Comparison of ENCODE assay signal across 16 mouse cellular contexts in the genomic region with DNA sequence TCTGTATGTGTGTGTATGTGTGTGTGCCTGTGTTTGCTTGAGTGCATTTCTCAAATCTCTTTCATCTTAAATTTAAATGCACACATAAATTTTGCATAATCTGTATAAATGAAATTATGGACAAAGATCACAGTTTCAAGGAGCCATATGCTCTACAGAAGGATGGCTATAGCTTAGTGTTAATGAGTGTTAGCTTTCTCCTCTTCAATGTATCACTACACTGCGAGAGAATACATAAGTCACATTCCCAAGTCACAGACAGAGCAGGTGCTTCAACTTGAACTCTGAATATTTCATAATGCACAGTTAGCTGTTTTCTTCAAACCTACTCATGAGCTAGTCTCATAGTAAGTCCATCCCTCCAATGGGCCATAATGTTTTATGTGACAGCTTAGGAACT.
A peak's percentile ranks its signal among the peaks of the same experiment; 100 is the strongest.
DNase-seq lines count a peak whose midpoint lies in the region; ATAC-seq and TF ChIP-seq lines count a peak whose summit lies in the region.
"Had no signal": no experiment of that assay in that cellular context is flagged by ENCODE, and none has a peak within 500 bp of the region (broad histone marks: within the 10 kb centered on the region; RNA-seq: fewer than 3 reads in every experiment).

No protein-coding gene starts in this region.

- H3K4me1 ChIP-seq in forebrain, embryonic 14.5 days (ENCODE audit: control insufficient read depth, insufficient read depth, low read length) = no peaks in the 10 kb centered on the region
- no peaks in the 10 kb centered on the region for H3K4me1 ChIP-seq in forebrain, embryonic 12.5 days
- no peaks in the 10 kb centered on the region for H3K4me1 ChIP-seq in forebrain, embryonic 16.5 days (replicated peaks; ENCODE audit: control insufficient read depth, insufficient read depth, low read length)
- H3K4me1 ChIP-seq: embryonic facial prominence, embryonic 10.5 days; embryonic facial prominence, embryonic 12.5 days had no signal

- H3K27me3 ChIP-seq in forebrain, embryonic 14.5 days (replicated peaks; ENCODE audit: control insufficient read depth, insufficient read depth, low read length) = no peaks in the 10 kb centered on the region
- H3K27me3 ChIP-seq in forebrain, embryonic 12.5 days = no peaks in the 10 kb centered on the region
- no peaks in the 10 kb centered on the region for H3K27me3 ChIP-seq in forebrain, embryonic 16.5 days (replicated peaks; ENCODE audit: control insufficient read depth, insufficient read depth, low read length)
- H3K27me3 ChIP-seq: embryonic facial prominence, embryonic 12.5 days had no signal

- H3K27ac ChIP-seq in forebrain, embryonic 14.5 days (ENCODE audit: low read depth, low read length) = no peak overlapping the region
- H3K27ac ChIP-seq in forebrain, embryonic 12.5 days = no peak overlapping the region
- no peak overlapping the region for H3K27ac ChIP-seq in forebrain, embryonic 16.5 days (ENCODE audit: low read length)
- H3K27ac ChIP-seq: embryonic facial prominence, embryonic 10.5 days; embryonic facial prominence, embryonic 12.5 days had no signal

- no peak overlapping the region for H3K4me3 ChIP-seq in forebrain, embryonic 14.5 days (ENCODE audit: low read depth, low read length)
- H3K4me3 ChIP-seq in forebrain, embryonic 12.5 days (replicated peaks) = no peak overlapping the region
- no peak overlapping the region for H3K4me3 ChIP-seq in forebrain, embryonic 16.5 days (replicated peaks; ENCODE audit: low read length)
- H3K4me3 ChIP-seq: embryonic facial prominence, embryonic 10.5 days; embryonic facial prominence, embryonic 12.5 days had no signal

- peak; percentile 16 for DNase-seq in forebrain, embryonic 14.5 days (ENCODE audit: low spot score)
- peak; percentile 33 for DNase-seq in brain, embryonic 14.5 days (ENCODE audit: low read depth)
- no peak for DNase-seq in thymus, postnatal 4 days
- no peak for DNase-seq in frontal cortex, postnatal 36 days (ENCODE audit: low spot score in 2 of 2)
- DNase-seq: adrenal gland, adult 2 months; adrenal gland, postnatal 10 days; adrenal gland, postnatal 25 days; cerebellum, adult 11-12 months; cerebellum, adult 2 months; cerebellum, adult 9-10 months; cerebellum, postnatal 10 days; cerebellum, postnatal 25 days had no signal

- H3K36me3 ChIP-seq in forebrain, embryonic 14.5 days (ENCODE audit: control insufficient read depth, insufficient read depth, low read length) = no peaks in the 10 kb centered on the region
- H3K36me3 ChIP-seq in forebrain, embryonic 12.5 days (replicated peaks) = no peaks in the 10 kb centered on the region
- H3K36me3 ChIP-seq in forebrain, embryonic 16.5 days (ENCODE audit: control insufficient read depth, insufficient read depth) = no peaks in the 10 kb centered on the region
- H3K36me3 ChIP-seq: embryonic facial prominence, embryonic 10.5 days; embryonic facial prominence, embryonic 12.5 days had no signal

- no peak for TF ChIP-seq POLR2A in brain, embryonic 14.5 days (IDR thresholded peaks at IDR 0.05; ENCODE audit: borderline replicate concordance, extremely low read depth, insufficient read depth, insufficient read length, poor library complexity, severe bottlenecking)

- TF ChIP-seq CTCF in brain, embryonic 14.5 days (IDR thresholded peaks at IDR 0.05; ENCODE audit: borderline replicate concordance, extremely low read depth, insufficient read depth, insufficient read length) = no peak

- 68% methylated on average over 1 of the region's 1 CpGs for WGBS in forebrain, embryonic 14.5 days
- 87% methylated on average over 1 of the region's 1 CpGs for WGBS in forebrain, embryonic 12.5 days
- WGBS in forebrain, embryonic 16.5 days = 63% methylated on average over 1 of the region's 1 CpGs

- H3K9ac ChIP-seq in forebrain, embryonic 14.5 days (ENCODE audit: low read length) = no peak overlapping the region
- H3K9ac ChIP-seq in forebrain, embryonic 12.5 days = no peak overlapping the region
- H3K9ac ChIP-seq in forebrain, embryonic 16.5 days (replicated peaks; ENCODE audit: low read depth, low read length) = no peak overlapping the region
- H3K9ac ChIP-seq: embryonic facial prominence, embryonic 12.5 days had no signal

- H3K9me3 ChIP-seq in forebrain, embryonic 14.5 days (replicated peaks; ENCODE audit: control insufficient read depth, low read length) = no peaks in the 10 kb centered on the region
- no peaks in the 10 kb centered on the region for H3K9me3 ChIP-seq in forebrain, embryonic 12.5 days
- no peaks in the 10 kb centered on the region for H3K9me3 ChIP-seq in forebrain, embryonic 16.5 days (ENCODE audit: control insufficient read depth, low read length)
- H3K9me3 ChIP-seq: embryonic facial prominence, embryonic 10.5 days; embryonic facial prominence, embryonic 12.5 days had no signal

- H3K4me2 ChIP-seq in forebrain, embryonic 14.5 days (ENCODE audit: low read length) = no peak overlapping the region
- no peak overlapping the region for H3K4me2 ChIP-seq in forebrain, embryonic 12.5 days
- no peak overlapping the region for H3K4me2 ChIP-seq in forebrain, embryonic 16.5 days (ENCODE audit: low read length)
- H3K4me2 ChIP-seq: embryonic facial prominence, embryonic 12.5 days had no signal

- ATAC-seq in forebrain, embryonic 14.5 days = peak; percentile 48; the same call in 1 of the 2 replicates
- no peak for ATAC-seq in forebrain, embryonic 12.5 days (ENCODE audit: low FRiP score)
- ATAC-seq in forebrain, embryonic 16.5 days = peak; percentile 65; the same call in 1 of the 2 replicates

Comparison
In these comparisons a context has a peak if more than half of its experiments do, and no peak if none do; other contexts are left out.
1. DNase-seq: peak in forebrain, embryonic 14.5 days (single experiment) and brain, embryonic 14.5 days (single experiment); none in thymus, postnatal 4 days (single experiment) and frontal cortex, postnatal 36 days (0 of 2).